Mouse (Mus musculus) olfactory bulb, adult 2 months (tissue): ENCODE data around the gene Serpina3n.

ENCODE experiments used
- CTCF ChIP-seq: fragments of 200-500 bp; IDR thresholded peaks from 2 replicates; pipeline ENCODE4 v1.5.1; 2012; ENCODE audit warnings: low read depth, mild to moderate bottlenecking, low read length, moderate library complexity; ENCODE audit not compliant: insufficient read depth
- POLR2A ChIP-seq: fragments of 200-500 bp; IDR thresholded peaks from 2 replicates; pipeline ENCODE4 v1.6.1; 2012; ENCODE audit warnings: mild to moderate bottlenecking, low read depth, low read length, moderate library complexity; ENCODE audit not compliant: insufficient read depth

GRCm38 (mm10) chr12:104443716-104444115, 37.2 kb downstream of the Serpina3n start:
- TF ChIP-seq POLR2A = no peak
- TF ChIP-seq CTCF = no peak
